ENCODE assay signal across 11 mouse cellular contexts in genomic region chr11:108928096-108928495, GRCm38 (mm10). TPM values are rescaled to one million over a fixed set of nuclear protein-coding genes. Genes with fewer than 3 reads are reported as not detected.
DNase-seq lines count a peak whose midpoint lies in the region; ATAC-seq and TF ChIP-seq lines count a peak whose summit lies in the region.
"Had no signal": no experiment of that assay in that cellular context is flagged by ENCODE, and none has a peak within 500 bp of the region (broad histone marks: within the 10 kb centered on the region; RNA-seq: fewer than 3 reads in every experiment).

No protein-coding gene starts in this region.

- H3K27ac ChIP-seq in lung, postnatal 0 days (ENCODE audit: low read length), result no peak overlapping the region
- H3K27ac ChIP-seq in forebrain, embryonic 15.5 days (replicated peaks), result no peak overlapping the region
- H3K27ac ChIP-seq in limb, embryonic 14.5 days (replicated peaks; ENCODE audit: low read depth, low read length), result no peak overlapping the region
- H3K27ac ChIP-seq in neural tube, embryonic 15.5 days (replicated peaks), result no peak overlapping the region
- H3K27ac ChIP-seq: kidney, postnatal 0 days had no signal

- peak; percentile 37 for DNase-seq in lung, postnatal 0 days (ENCODE audit: low spot score)
- DNase-seq in lung, postnatal 36 days, result no peak
- DNase-seq in limb, embryonic 14.5 days (ENCODE audit: low spot score), result no peak
- DNase-seq in yolk sac, embryonic 10.5 days (ENCODE audit: low spot score), result no peak
- no peak for DNase-seq in heart, adult 9 months (ENCODE audit: low spot score in 2 of 2)
- no peak for DNase-seq in testis, postnatal 14 days (ENCODE audit: low spot score)
- DNase-seq: cerebellum, adult 9-10 months; thymus, postnatal 4 days had no signal

- TF ChIP-seq CTCF in lung, postnatal 0 days (IDR thresholded peaks at IDR 0.05), result no peak

- peaks cover 4% of the 10 kb centered on the region; the same call in 1 of the 2 replicates for H3K36me3 ChIP-seq in lung, postnatal 0 days (ENCODE audit: insufficient read depth, low read length)
- peaks cover 16% of the 10 kb centered on the region; the same call in 1 of the 2 replicates for H3K36me3 ChIP-seq in forebrain, embryonic 15.5 days
- peaks cover 57% of the 10 kb centered on the region for H3K36me3 ChIP-seq in limb, embryonic 14.5 days (ENCODE audit: control insufficient read depth, insufficient read depth, low read length)
- peaks cover 17% of the 10 kb centered on the region for H3K36me3 ChIP-seq in neural tube, embryonic 15.5 days

- H3K4me3 ChIP-seq in lung, postnatal 0 days (ENCODE audit: low read depth, low read length), result no peak overlapping the region
- no peak overlapping the region for H3K4me3 ChIP-seq in forebrain, embryonic 15.5 days
- H3K4me3 ChIP-seq in limb, embryonic 14.5 days (replicated peaks; ENCODE audit: low read length), result peak overlapping the region; percentile 85
- no peak overlapping the region for H3K4me3 ChIP-seq in neural tube, embryonic 15.5 days (replicated peaks)

- ATAC-seq in lung, postnatal 0 days, result no peak
- no peak for ATAC-seq in forebrain, embryonic 15.5 days (replicated peaks)
- no peak for ATAC-seq in limb, embryonic 14.5 days (ENCODE audit: low FRiP score, low read depth)
- ATAC-seq in neural tube, embryonic 15.5 days (ENCODE audit: low FRiP score), result no peak

- no peaks in the 10 kb centered on the region for H3K27me3 ChIP-seq in lung, postnatal 0 days (replicated peaks; ENCODE audit: insufficient read depth, low read length)
- no peaks in the 10 kb centered on the region for H3K27me3 ChIP-seq in forebrain, embryonic 15.5 days
- H3K27me3 ChIP-seq in limb, embryonic 14.5 days (ENCODE audit: control insufficient read depth, insufficient read depth, low read length), result no peaks in the 10 kb centered on the region
- H3K27me3 ChIP-seq in neural tube, embryonic 15.5 days (replicated peaks), result no peaks in the 10 kb centered on the region

- no peak for TF ChIP-seq POLR2A in limb, embryonic 14.5 days (IDR thresholded peaks at IDR 0.05; ENCODE audit: borderline replicate concordance, extremely low read depth, insufficient read depth, insufficient read length)

- TF ChIP-seq EP300 in lung, postnatal 0 days (IDR thresholded peaks at IDR 0.05), result no peak

- H3K4me2 ChIP-seq in lung, postnatal 0 days (replicated peaks; ENCODE audit: low read depth, low read length), result peak overlapping the region; percentile 21; the same call in 1 of the 2 replicates
- H3K4me2 ChIP-seq in forebrain, embryonic 15.5 days (replicated peaks), result 0 out of 2 replicates have a peak overlapping the region, but pooled peaks have one; percentile 9
- peak overlapping the region; percentile 82 for H3K4me2 ChIP-seq in limb, embryonic 14.5 days (replicated peaks; ENCODE audit: low read depth, low read length, severe bottlenecking)
- H3K4me2 ChIP-seq in neural tube, embryonic 15.5 days, result peak overlapping the region; percentile 92

- H3K9me3 ChIP-seq in lung, postnatal 0 days (ENCODE audit: low read length), result no peaks in the 10 kb centered on the region
- no peaks in the 10 kb centered on the region for H3K9me3 ChIP-seq in forebrain, embryonic 15.5 days
- no peaks in the 10 kb centered on the region for H3K9me3 ChIP-seq in limb, embryonic 14.5 days (ENCODE audit: control insufficient read depth, low read length)
- H3K9me3 ChIP-seq in neural tube, embryonic 15.5 days (replicated peaks), result no peaks in the 10 kb centered on the region

- H3K9ac ChIP-seq in lung, postnatal 0 days (replicated peaks; ENCODE audit: low read depth), result no peak overlapping the region
- no peak overlapping the region for H3K9ac ChIP-seq in forebrain, embryonic 15.5 days (replicated peaks)
- H3K9ac ChIP-seq in limb, embryonic 14.5 days (ENCODE audit: low read depth, low read length, severe bottlenecking), result peak overlapping the region; percentile 36; the same call in 1 of the 2 replicates
- no peak overlapping the region; the same call in 1 of the 2 replicates for H3K9ac ChIP-seq in neural tube, embryonic 15.5 days (replicated peaks)

- peaks cover 14% of the 10 kb centered on the region; the same call in 1 of the 2 replicates for H3K4me1 ChIP-seq in lung, postnatal 0 days (ENCODE audit: insufficient read depth, low read depth, low read length)
- H3K4me1 ChIP-seq in forebrain, embryonic 15.5 days, result peaks cover 78% of the 10 kb centered on the region
- peaks cover 65% of the 10 kb centered on the region for H3K4me1 ChIP-seq in limb, embryonic 14.5 days (ENCODE audit: control insufficient read depth, insufficient read depth, low read length)
- peaks cover 87% of the 10 kb centered on the region for H3K4me1 ChIP-seq in neural tube, embryonic 15.5 days

- 44% methylated on average over 8 of the region's 8 CpGs for WGBS in lung, postnatal 0 days
- 22% methylated on average over 8 of the region's 8 CpGs for WGBS in forebrain, embryonic 15.5 days
- WGBS in limb, embryonic 14.5 days, result 28% methylated on average over 8 of the region's 8 CpGs
- WGBS in neural tube, embryonic 15.5 days, result 26% methylated on average over 8 of the region's 8 CpGs

RNA-seq across cellular contexts. Expression of gene Axin2, which starts 7.9 kb away (rescaled TPM):
- 10.4 and 11.0 TPM in 2 replicates for polyA plus RNA-seq in lung, postnatal 0 days (2015; fragmentation: Nextera tagmentation; extraction: Ambion mirVana)
- polyA plus RNA-seq in forebrain, embryonic 15.5 days (2015; fragmentation: Nextera tagmentation; extraction: Ambion mirVana), result 6.6 and 6.7 TPM in 2 replicates
- 50.9 and 58.2 TPM in 2 replicates for polyA plus RNA-seq in limb, embryonic 14.5 days (2012; rRNA removed)
- polyA plus RNA-seq in limb, embryonic 14.5 days (2014; fragmentation: Nextera tagmentation; extraction: Ambion mirVana), result 22.6 and 22.7 TPM in 2 replicates
- polyA plus RNA-seq in neural tube, embryonic 15.5 days (2015; fragmentation: Nextera tagmentation; extraction: Ambion mirVana), result 6.1 and 6.3 TPM in 2 replicates

Comparison
In these comparisons a context has a peak if more than half of its experiments do, and no peak if none do; other contexts are left out.
1. H3K4me2 ChIP-seq: peak in every context shown above with its lines; median percentile 92 in neural tube, embryonic 15.5 days; 82 in limb, embryonic 14.5 days; 21 in lung, postnatal 0 days; 9 in forebrain, embryonic 15.5 days.